Mouse (Mus musculus) forebrain, embryonic 13.5 days (tissue): Measurements from ENCODE around the gene Gm14326. TPM values are rescaled to one million over a fixed set of nuclear protein-coding genes. Genes with fewer than 3 reads are reported as not detected.
"Not testable (repeated sequence)": the region's sequence is repeated elsewhere in the genome, so short reads cannot be mapped to it uniquely, and the experiment has no call there.

ENCODE experiments used
- ATAC-seq: fragments of 200-750 bp; cut with Nextera tagmentation; 2 replicates; pipeline ENCODE4 v1.8.0; 2017
- H3K27ac ChIP-seq: fragments of 300-500 bp; sonication (generic); 2 replicates; pipeline ENCODE4 v1.5.1; 2015; ENCODE audit warnings: inconsistent platforms, mild to moderate bottlenecking, moderate library complexity
- H3K27me3 ChIP-seq: fragments of 300-500 bp; sonication (generic); 2 replicates; pipeline ENCODE4 v1.6.1; 2015; ENCODE audit warnings: mild to moderate bottlenecking, inconsistent platforms
- H3K36me3 ChIP-seq: fragments of 300-500 bp; sonication (generic); 2 replicates; pipeline ENCODE4 v1.6.1; 2015; ENCODE audit warnings: mild to moderate bottlenecking, inconsistent platforms; ENCODE audit not compliant: poor library complexity, severe bottlenecking
- H3K4me1 ChIP-seq: fragments of 300-500 bp; sonication (generic); 2 replicates; pipeline ENCODE4 v1.6.1; 2015; ENCODE audit warnings: inconsistent platforms
- H3K4me2 ChIP-seq: fragments of 300-500 bp; sonication (generic); 2 replicates; pipeline ENCODE4 v1.6.1; 2015; ENCODE audit warnings: inconsistent platforms, mild to moderate bottlenecking, moderate library complexity
- H3K4me3 ChIP-seq: fragments of 300-500 bp; sonication (generic); 2 replicates; pipeline ENCODE4 v1.5.1; 2015; ENCODE audit warnings: mild to moderate bottlenecking, inconsistent platforms
- H3K9ac ChIP-seq: fragments of 300-500 bp; sonication (generic); 2 replicates; pipeline ENCODE4 v1.6.1; 2015; ENCODE audit warnings: mild to moderate bottlenecking, inconsistent platforms
- H3K9me3 ChIP-seq: fragments of 300-500 bp; sonication (generic); replicated peaks from 2 replicates; pipeline ENCODE4 v1.6.1; 2016; ENCODE audit warnings: inconsistent platforms
- WGBS: fragments of 180-500 bp; shearing (Covaris S2); methylation state at CpG from one replicate; pipeline ENCODE4 v1.1.7; 2015; 5-methylcytosine and 5-hydroxymethylcytosine counted together
- polyA plus RNA-seq: library from polyadenylated mRNA; unstranded; fragments of >200 nt; fragmentation: Nextera tagmentation; extraction: Ambion mirVana; gene quantifications from 2 replicates; pipeline ENCODE4 v1.2.1, GENCODE M21; 2015

Gm14326 gene
- 14.5 and 15.9 TPM in 2 replicates for polyA plus RNA-seq

GRCm38 (mm10) chr2:177957145-177957544 lies at the start of gene Gm14326:
Gene Gm14326, minus strand, starts transcription at chr2:177957297.
- not testable (repeated sequence) for H3K4me1 ChIP-seq, H3K36me3 ChIP-seq, H3K27me3 ChIP-seq, H3K27ac ChIP-seq, H3K9me3 ChIP-seq, ATAC-seq
- Histone ChIP-seq H3K4me2 (peak within 1 kb of the TSS; percentile 55), H3K9ac (peak within 1 kb of the TSS; percentile 60), H3K4me3 (peak within 1 kb of the TSS; percentile 50)
- WGBS: 0% methylated on average over 3 of the region's 7 CpGs

GRCm38 (mm10) chr2:177974814-177975213 lies 17.7 kb upstream of the Gm14326 start:
- 82% methylated on average over 7 of the region's 7 CpGs for WGBS
- not testable (repeated sequence) for ATAC-seq

GRCm38 (mm10) chr2:177956734-177957133 lies 363 bp downstream of the Gm14326 start:
- 2% methylated on average over 18 of the region's 18 CpGs for WGBS
- not testable (repeated sequence) for H3K4me1 ChIP-seq, H3K27me3 ChIP-seq, H3K36me3 ChIP-seq, H3K9me3 ChIP-seq, ATAC-seq, H3K27ac ChIP-seq
- peak overlapping the region; percentile 50 for H3K4me3 ChIP-seq
- H3K4me2 ChIP-seq: peak overlapping the region; percentile 55
- peak overlapping the region; percentile 60 for H3K9ac ChIP-seq

More at GRCm38 (mm10) chr2:177974814-177975213, 17.7 kb upstream of the Gm14326 start:
- not testable (repeated sequence) for H3K4me3 ChIP-seq, H3K27me3 ChIP-seq, H3K4me1 ChIP-seq, H3K9ac ChIP-seq, H3K4me2 ChIP-seq, H3K36me3 ChIP-seq, H3K27ac ChIP-seq, H3K9me3 ChIP-seq

GRCm38 (mm10) chr2:177925563-177926103 lies 31.5 kb downstream of the Gm14326 start, which contains the start of gene Zfp972:
Gene Zfp972, minus strand, starts transcription at chr2:177925613.
- H3K9ac ChIP-seq, H3K4me1 ChIP-seq, H3K27me3 ChIP-seq, H3K4me2 ChIP-seq, H3K27ac ChIP-seq, H3K36me3 ChIP-seq, H3K4me3 ChIP-seq, H3K9me3 ChIP-seq, ATAC-seq: not testable (repeated sequence)
- WGBS: 53% methylated on average over 3 of the region's 5 CpGs

GRCm38 (mm10) chr2:177903276-177903675 lies 53.8 kb downstream of the Gm14326 start:
- H3K4me2 ChIP-seq, H3K27me3 ChIP-seq: not testable (repeated sequence)
- 90% methylated on average over 5 of the region's 12 CpGs for WGBS

GRCm38 (mm10) chr2:177898171-177898570 lies 58.9 kb downstream of the Gm14326 start:
- 83% methylated on average over 2 of the region's 3 CpGs for WGBS
- H3K4me2 ChIP-seq, H3K4me1 ChIP-seq, H3K36me3 ChIP-seq, H3K9me3 ChIP-seq, H3K9ac ChIP-seq, H3K27me3 ChIP-seq, ATAC-seq, H3K27ac ChIP-seq, H3K4me3 ChIP-seq: not testable (repeated sequence)

More at GRCm38 (mm10) chr2:177903276-177903675, 53.8 kb downstream of the Gm14326 start:
- H3K4me3 ChIP-seq, H3K36me3 ChIP-seq, ATAC-seq, H3K9ac ChIP-seq, H3K4me1 ChIP-seq, H3K9me3 ChIP-seq, H3K27ac ChIP-seq: not testable (repeated sequence)

GRCm38 (mm10) chr2:177897046-177897578 lies 60.0 kb downstream of the Gm14326 start, which contains the start of gene Gm14327:
Gene Gm14327, plus strand, starts transcription at chr2:177897096.
- ATAC-seq, H3K9ac ChIP-seq, H3K27ac ChIP-seq, H3K36me3 ChIP-seq, H3K27me3 ChIP-seq, H3K4me2 ChIP-seq, H3K4me1 ChIP-seq, H3K9me3 ChIP-seq: not testable (repeated sequence)
- H3K4me3 ChIP-seq: peak within 1 kb of the TSS; percentile 23
- WGBS: 56% methylated on average over 11 of the region's 13 CpGs

GRCm38 (mm10) chr2:177887743-177888142 lies 69.4 kb downstream of the Gm14326 start:
- 88% methylated on average over 14 of the region's 14 CpGs for WGBS
- not testable (repeated sequence) for H3K36me3 ChIP-seq, H3K27me3 ChIP-seq, H3K4me2 ChIP-seq, H3K9me3 ChIP-seq, H3K9ac ChIP-seq, H3K4me1 ChIP-seq, H3K4me3 ChIP-seq, ATAC-seq, H3K27ac ChIP-seq

Other genes with a start within 250 kb of the Gm14326 start
- gene Gm14322, start 198.0 kb downstream of the Gm14326 start, polyA plus RNA-seq: 7.1 and 7.7 TPM in 2 replicates
- gene Gm14325, start 117.0 kb downstream of the Gm14326 start, polyA plus RNA-seq: 35.7 and 40.7 TPM in 2 replicates
- gene Gm14327, start 60.2 kb downstream of the Gm14326 start, polyA plus RNA-seq: 2.5 and 3.2 TPM in 2 replicates
- 0.32 and 0.47 TPM in 2 replicates for gene Zfp972, start 31.7 kb downstream of the Gm14326 start, polyA plus RNA-seq
- gene Zfp971, start 66.0 kb upstream of the Gm14326 start, polyA plus RNA-seq: 10.1 and 11.3 TPM in 2 replicates
- 15.5 and 16.8 TPM in 2 replicates for gene Zfp931, start 121.2 kb upstream of the Gm14326 start, polyA plus RNA-seq
- 27.0 and 29.9 TPM in 2 replicates for gene Phactr3, start 161.7 kb upstream of the Gm14326 start, polyA plus RNA-seq